Mouse (Mus musculus): ENCODE measurements around the gene Orc5.
A peak's percentile ranks its signal among the peaks of the same experiment; 100 is the strongest.
"Not testable (repeated sequence)": the region's sequence is repeated elsewhere in the genome, so short reads cannot be mapped to it uniquely, and the experiment has no call there.

The Orc5 gene

GRCm38 (mm10) chr5:22532571-22532970 is 17.7 kb downstream of the Orc5 start:
- no peak for DNase-seq

GRCm38 (mm10) chr5:22522612-22523011 is 27.6 kb downstream of the Orc5 start:
- DNase-seq = no peak

- no peak for DNase-seq
These were observed 30.5 kb downstream of the Orc5 start for GRCm38 (mm10) chr5:22519708-22520107.

DNA sequence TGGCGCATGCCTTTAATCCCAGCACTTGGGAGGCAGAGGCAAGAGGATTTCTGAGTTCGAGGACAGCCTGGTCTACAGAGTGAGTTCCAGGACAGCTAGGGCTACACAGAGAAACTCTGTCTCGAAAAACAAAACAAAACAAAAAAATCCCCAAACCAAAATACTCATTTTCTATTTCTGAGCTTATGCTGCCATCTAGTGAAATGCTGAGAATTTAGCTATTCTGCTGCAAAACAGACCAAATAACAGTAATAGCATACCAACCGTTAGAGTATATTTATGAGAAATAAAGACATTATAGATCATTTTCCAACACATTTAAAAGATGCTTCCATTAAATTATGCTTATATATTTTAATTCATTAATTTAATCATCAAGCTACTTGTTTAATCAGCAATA is 34.5 kb downstream of the Orc5 start:
- DNase-seq = not testable (repeated sequence)

- not testable (repeated sequence) for DNase-seq
These were observed 36.0 kb downstream of the Orc5 start for GRCm38 (mm10) chr5:22514231-22514630.

GRCm38 (mm10) chr5:22512579-22512978 is 37.6 kb downstream of the Orc5 start:
- not testable (repeated sequence) for DNase-seq

- DNase-seq = no peak
These were observed 38.4 kb downstream of the Orc5 start for GRCm38 (mm10) chr5:22511824-22512223.

DNA sequence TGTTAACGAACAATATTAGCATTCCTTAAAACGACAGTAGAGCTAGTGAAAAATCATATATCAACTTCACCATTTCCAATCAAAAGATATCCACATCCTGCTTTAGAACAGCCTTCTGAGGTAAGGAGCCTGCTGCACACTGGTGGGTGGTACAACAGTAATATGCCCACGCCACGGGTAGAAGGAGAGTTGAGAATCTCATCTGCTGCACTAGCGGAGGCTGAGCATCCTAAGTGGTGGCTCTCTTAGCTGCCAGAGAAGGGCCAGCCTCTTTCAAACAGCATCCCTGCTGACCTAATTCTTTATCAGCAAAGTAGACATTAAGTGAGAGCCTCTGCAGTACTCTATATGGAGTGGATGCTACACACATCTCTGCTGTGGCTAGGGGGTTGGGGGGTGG is 41.7 kb downstream of the Orc5 start:
- DNase-seq = no peak

DNA sequence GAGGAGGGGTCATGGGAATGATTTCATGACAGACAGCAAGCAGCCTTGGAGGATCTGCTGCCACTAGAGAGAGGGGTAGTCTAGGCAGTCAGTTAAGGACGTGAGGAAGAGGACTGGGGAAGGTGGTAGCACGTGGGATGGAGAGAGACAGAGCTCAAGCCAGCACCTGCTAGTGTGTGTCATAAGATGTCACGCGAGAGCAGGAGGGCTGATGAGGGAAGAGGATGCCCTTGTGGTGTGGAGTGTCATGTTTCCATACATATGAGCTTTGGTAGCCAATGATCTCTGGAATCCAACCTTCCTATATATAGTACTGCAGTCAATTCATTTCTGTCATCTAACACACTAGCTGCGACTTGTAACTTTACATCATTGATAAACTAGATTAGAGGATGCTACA is 50.8 kb downstream of the Orc5 start:
- no peak for DNase-seq

DNA sequence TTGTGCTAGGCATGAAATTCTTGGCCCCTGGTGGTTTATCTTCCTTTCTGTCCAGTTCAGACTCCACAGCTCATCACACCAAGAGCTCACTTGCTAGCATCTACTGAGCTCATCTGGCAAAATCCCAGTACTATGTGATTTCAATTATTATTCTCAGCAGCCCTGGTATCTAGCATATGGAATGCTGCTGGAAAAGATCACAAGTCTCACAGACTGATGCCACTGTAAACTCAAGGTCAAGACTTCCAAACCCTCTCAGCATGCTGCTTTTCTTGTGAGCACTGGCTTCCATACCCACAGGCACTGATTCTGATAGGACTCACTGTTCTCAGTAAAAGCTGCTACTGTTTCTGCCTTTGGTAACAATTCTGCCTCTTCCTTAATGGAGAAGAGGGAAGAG is 59.1 kb downstream of the Orc5 start:
- no peak for DNase-seq

- peak; percentile 17 to 19 for DNase-seq
These were observed 61.1 kb downstream of the Orc5 start for GRCm38 (mm10) chr5:22489091-22489490.

DNA sequence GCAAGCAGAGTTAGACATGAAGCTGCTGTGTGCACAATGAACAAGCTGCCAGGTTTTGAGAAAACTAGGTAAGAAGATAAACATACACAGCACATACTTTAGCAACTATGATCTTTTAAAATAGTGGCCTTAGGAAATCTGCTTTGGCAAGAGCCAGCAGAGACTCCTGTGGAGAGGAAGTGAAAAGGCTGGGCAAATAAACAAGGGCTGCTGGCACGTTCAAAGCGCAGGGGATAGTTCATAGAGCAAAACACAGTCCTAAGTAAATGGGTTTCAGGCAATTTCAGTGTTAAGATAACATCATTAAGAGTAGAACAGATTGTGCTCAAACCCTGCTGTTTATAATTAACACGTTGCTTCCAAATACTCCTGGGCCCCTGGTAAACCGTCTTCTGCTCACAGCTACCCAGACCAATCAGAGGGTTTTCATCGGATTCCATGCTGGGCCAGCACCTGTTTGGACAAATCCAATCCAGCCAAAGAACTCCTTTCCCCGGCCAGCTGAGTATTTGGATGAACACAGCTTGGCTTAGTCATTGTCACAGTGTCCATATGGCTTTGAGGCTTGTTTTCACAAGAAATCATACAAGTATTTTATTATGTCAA is 63.5 kb downstream of the Orc5 start:
- DNase-seq = no peak

GRCm38 (mm10) chr5:22485764-22486163 is 64.5 kb downstream of the Orc5 start:
- no peak for DNase-seq

DNA sequence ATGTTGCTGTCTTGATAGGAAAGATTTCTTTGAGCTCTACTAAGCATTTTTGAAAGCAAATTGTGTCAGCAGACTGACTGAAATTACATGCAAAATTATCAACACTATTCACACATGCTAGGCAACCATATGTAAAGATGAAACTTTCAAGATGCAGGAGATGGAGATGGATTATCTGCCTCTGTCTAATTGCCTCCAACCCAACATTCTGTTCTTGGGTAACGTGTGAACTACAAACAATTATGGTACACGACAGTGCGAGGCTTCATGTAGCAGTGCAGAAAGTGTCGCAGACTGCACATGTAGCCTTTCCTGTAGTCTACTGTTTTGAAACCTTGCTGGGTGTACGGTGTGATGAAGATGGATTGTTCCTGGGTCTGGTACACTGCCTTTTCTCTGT is 67.7 kb downstream of the Orc5 start:
- DNase-seq = no peak

DNA sequence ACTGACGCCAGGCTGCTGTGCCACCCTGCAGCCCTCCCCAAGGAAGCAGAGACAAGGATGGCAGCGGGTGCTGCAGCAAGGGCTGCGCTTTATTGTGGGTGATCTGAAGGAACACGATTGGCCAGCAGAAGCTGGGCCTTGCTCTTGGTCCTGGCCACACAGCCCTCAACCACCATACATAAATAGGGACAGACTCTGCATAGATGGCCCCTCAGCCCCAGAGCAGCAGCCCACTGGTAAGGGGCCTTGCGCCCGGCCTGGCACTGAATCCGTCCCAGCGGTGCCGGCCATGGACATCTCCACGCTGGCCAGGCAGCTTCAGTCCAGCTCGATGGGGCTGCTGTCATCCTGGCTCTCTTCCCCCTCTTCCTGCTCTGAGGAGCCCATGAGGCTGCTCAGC is 77.8 kb downstream of the Orc5 start:
- not testable (repeated sequence) for DNase-seq

GRCm38 (mm10) chr5:22471243-22471642 is 79.0 kb downstream of the Orc5 start:
- no peak for DNase-seq

GRCm38 (mm10) chr5:22452871-22453661 is 97.2 kb downstream of the Orc5 start:
- no peak for DNase-seq

GRCm38 (mm10) chr5:22452452-22452851 is 97.8 kb downstream of the Orc5 start:
- no peak for DNase-seq

DNA sequence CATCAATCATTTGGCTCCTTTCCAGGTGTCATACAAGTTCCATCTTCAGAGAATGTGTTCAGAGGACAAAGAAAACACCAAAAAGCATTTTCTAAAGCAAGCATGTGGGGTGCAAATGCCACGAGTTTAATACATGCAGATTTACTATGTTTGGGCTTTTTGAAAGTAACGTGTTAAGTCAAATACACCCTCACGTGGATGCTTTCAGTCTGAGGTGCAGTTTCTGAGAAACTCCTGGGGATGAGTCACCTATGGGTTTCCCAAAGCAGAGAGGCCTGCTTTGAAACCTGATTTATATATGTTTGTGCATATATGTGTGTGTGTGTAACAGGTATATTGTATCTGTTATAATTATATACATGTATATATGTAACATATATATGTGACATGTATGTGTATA is 98.5 kb downstream of the Orc5 start:
- DNase-seq = no peak

- no peak for DNase-seq
These were observed 100.7 kb downstream of the Orc5 start for GRCm38 (mm10) chr5:22449492-22449891.

Measured in kidney, postnatal 4 days (tissue).